Mouse (Mus musculus) liver, embryonic 12.5 days (tissue): Measurements from ENCODE around the gene Prickle3. TPM values are rescaled to one million over a fixed set of nuclear protein-coding genes. Genes with fewer than 3 reads are reported as not detected.

ENCODE experiments used
- ATAC-seq: fragments of 200-750 bp; cut with Nextera tagmentation; 2 replicates; pipeline ENCODE4 v1.8.0; 2017; ENCODE audit warnings: moderate number of reproducible peaks, mild to moderate bottlenecking, moderate library complexity
- H3K27ac ChIP-seq: fragments of 300-500 bp; sonication (generic); 2 replicates; pipeline ENCODE4 v1.5.1; 2016; ENCODE audit warnings: mild to moderate bottlenecking
- H3K27me3 ChIP-seq: fragments of 300-500 bp; sonication (generic); replicated peaks from 2 replicates; pipeline ENCODE4 v1.6.1; 2016; ENCODE audit warnings: mild to moderate bottlenecking, moderate library complexity
- H3K36me3 ChIP-seq: fragments of 300-500 bp; sonication (generic); 2 replicates; pipeline ENCODE4 v1.6.1; 2016; ENCODE audit warnings: mild to moderate bottlenecking, moderate library complexity
- H3K4me1 ChIP-seq: fragments of 300-500 bp; sonication (generic); 2 replicates; pipeline ENCODE4 v1.6.1; 2016
- H3K4me2 ChIP-seq: fragments of 300-500 bp; sonication (generic); 2 replicates; pipeline ENCODE4 v1.6.1; 2016; ENCODE audit warnings: mild to moderate bottlenecking, moderate library complexity
- H3K4me3 ChIP-seq: fragments of 300-500 bp; sonication (generic); 2 replicates; pipeline ENCODE4 v1.5.1; 2016; ENCODE audit warnings: mild to moderate bottlenecking, moderate library complexity
- H3K9ac ChIP-seq: fragments of 300-500 bp; sonication (generic); 2 replicates; pipeline ENCODE4 v1.6.1; 2016; ENCODE audit warnings: mild to moderate bottlenecking, moderate library complexity
- H3K9me3 ChIP-seq: fragments of 300-500 bp; sonication (generic); replicated peaks from 2 replicates; pipeline ENCODE4 v1.6.1; 2016; ENCODE audit warnings: mild to moderate bottlenecking, moderate library complexity
- WGBS: fragments of 180-500 bp; shearing (Covaris S2); methylation state at CpG from one replicate; pipeline ENCODE4 v1.1.7; 2016; ENCODE audit not compliant: insufficient replicate concordance; 5-methylcytosine and 5-hydroxymethylcytosine counted together
- polyA plus RNA-seq: library from polyadenylated mRNA; unstranded; fragments of >200 nt; fragmentation: Nextera tagmentation; extraction: Ambion mirVana; gene quantifications from 2 replicates; pipeline ENCODE4 v1.2.1, GENCODE M21; 2016

Prickle3 gene
- polyA plus RNA-seq, 1 experiment from 2014 or later = 1.3 TPM

DNA sequence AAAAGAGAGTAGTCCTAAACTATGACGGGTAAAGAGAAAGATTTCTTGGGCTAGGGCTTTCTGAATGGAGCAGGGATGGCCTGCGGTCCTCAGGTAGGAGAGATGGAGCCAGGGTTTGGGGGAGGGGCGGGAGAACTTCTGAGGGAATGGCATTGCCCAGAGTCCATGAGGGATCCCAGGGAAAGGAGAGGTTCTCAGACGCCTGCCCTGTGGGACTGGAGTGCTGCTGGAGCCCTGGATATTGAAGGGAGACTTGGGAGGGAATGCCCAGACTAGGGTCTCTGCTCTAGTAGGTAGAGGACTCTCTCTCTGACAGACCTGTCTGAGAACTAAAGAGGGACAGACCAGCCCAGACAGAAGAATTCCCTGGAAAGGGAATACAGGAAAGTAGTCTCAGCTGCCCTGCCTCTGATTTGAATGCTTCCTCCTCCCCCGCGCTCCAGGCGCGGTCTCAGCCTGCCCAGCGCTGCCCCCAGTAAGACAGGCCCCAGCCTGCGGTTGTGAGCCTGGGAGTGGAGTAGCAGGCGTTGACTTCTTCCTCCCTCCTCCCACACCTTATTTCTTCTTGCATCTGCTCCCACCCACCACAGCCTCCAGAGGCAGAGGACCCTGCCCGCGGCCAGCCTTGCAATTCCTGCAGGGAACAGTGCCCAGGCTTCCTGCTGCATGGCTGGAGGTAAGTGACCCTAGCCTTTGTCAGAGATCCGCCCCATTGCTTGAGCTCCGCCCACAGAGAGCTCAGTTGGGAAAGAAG lies 1.1 kb downstream of the Prickle3 start:
- H3K27me3 ChIP-seq = no peaks in the 10 kb centered on the region
- no peak overlapping the region for H3K27ac ChIP-seq
- H3K4me3 ChIP-seq = peak overlapping the region; percentile 54
- H3K36me3 ChIP-seq = no peaks in the 10 kb centered on the region
- 0 out of 2 replicates have a peak, but pooled peaks have one; percentile 27 for ATAC-seq
- WGBS = 19% methylated on average over 15 of the region's 15 CpGs
- H3K4me2 ChIP-seq = peak overlapping the region; percentile 67
- peaks cover 12% of the 10 kb centered on the region; the same call in 1 of the 2 replicates for H3K4me1 ChIP-seq
- no peaks in the 10 kb centered on the region for H3K9me3 ChIP-seq
- H3K9ac ChIP-seq = no peak overlapping the region

DNA sequence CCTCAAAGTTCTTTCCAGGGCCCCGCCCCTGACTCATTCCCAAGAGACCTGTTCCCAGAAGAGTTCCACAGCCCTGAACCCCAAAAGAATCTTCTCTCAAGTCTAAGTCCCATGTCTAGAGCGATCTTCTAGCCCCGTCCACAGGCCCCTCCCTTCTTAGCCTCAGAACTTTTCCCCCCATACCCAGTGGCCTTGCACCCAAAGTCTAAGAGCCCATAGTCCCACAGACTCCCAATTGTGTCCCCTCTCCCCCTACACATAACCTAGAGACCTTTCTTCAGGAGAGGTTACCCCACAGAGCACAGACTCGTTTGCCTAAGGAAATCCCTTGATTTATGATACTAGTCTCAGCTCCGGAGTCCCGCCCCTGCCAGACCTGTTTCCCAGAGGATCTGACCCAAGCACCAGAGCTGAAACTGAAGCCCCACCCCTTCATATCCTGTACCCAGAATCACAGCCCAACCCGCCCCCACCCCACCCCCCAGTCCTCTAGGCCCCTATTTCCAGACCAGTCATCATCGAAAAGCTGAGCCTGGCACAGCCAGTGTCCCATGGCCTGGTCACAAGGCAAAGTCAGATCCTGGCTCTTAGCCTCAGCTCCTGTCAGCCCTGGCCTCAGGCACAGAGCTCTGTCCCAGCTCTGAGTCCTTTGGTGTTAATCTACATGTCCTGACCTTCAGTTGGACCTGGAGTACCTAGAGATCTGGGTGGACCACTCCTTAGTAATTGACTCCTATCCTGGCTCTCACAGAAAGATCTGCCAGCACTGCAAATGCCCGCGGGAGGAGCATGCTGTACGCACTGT lies 1.9 kb downstream of the Prickle3 start:
- Histone ChIP-seq H3K27me3 (no peaks in the 10 kb centered on the region), H3K27ac (no peak overlapping the region), H3K9me3 (no peaks in the 10 kb centered on the region), H3K4me2 (peak overlapping the region; percentile 67; the same call in 1 of the 2 replicates), H3K4me1 (peaks cover 12% of the 10 kb centered on the region; the same call in 1 of the 2 replicates), H3K4me3 (no peak overlapping the region; the same call in 1 of the 2 replicates), H3K9ac (no peak overlapping the region), H3K36me3 (0 out of 2 replicates have a peak, but pooled peaks cover 2% of the 10 kb centered on the region)
- ATAC-seq = no peak
- WGBS = 66% methylated on average over 11 of the region's 11 CpGs

DNA sequence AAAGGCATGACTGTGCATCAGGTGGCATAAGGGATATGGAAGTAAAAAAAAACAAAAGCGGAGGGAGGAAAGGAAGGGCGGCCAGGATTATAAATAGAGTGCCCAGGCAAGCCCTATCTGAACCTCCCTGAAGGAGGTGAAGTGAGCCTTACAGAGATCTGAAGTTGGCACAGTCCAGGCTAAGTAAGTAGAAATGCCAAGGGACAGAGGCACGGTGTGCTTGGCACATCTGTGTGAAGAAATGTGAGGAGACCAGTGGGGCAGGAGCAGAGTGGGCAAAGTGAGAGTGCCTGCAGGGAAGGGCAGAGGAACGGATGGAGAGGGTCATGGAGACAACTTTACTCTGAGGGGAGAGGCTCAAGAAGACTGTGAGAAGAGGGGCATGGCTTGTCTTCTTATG lies 4.0 kb downstream of the Prickle3 start:
- H3K27me3 ChIP-seq = no peaks in the 10 kb centered on the region
- 0 out of 2 replicates have a peak, but pooled peaks cover 4% of the 10 kb centered on the region for H3K36me3 ChIP-seq
- no peak overlapping the region for H3K9ac ChIP-seq
- H3K4me1 ChIP-seq = peaks cover 12% of the 10 kb centered on the region; the same call in 1 of the 2 replicates
- H3K27ac ChIP-seq = no peak overlapping the region
- 69% methylated on average over 4 of the region's 4 CpGs for WGBS
- ATAC-seq = no peak
- no peak overlapping the region for H3K4me3 ChIP-seq
- H3K4me2 ChIP-seq = no peak overlapping the region
- no peaks in the 10 kb centered on the region for H3K9me3 ChIP-seq

DNA sequence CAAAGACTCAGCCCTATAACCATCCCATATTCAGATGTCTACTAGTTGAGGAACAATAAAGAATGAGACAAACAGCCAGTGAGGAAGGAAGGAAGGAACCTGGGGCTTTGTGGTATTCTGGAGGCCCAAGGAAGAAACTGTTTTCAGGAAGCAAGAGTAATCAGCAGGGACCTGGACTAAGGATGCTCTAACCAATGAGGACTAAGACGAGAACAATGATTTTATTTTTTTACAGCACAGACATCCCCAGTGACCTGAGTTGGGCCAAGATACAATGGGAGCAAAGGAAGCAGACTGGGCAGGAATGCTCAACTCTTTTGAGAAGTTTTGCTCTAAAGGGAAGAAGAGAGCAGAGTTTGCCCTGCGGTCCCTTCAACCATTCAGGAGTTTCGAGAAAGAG lies 5.9 kb downstream of the Prickle3 start:
- H3K4me1 ChIP-seq = peaks cover 6% of the 10 kb centered on the region; the same call in 1 of the 2 replicates
- no peak overlapping the region for H3K27ac ChIP-seq
- H3K4me3 ChIP-seq = no peak overlapping the region
- no peaks in the 10 kb centered on the region for H3K9me3 ChIP-seq
- 51% methylated on average over 3 of the region's 3 CpGs for WGBS
- H3K9ac ChIP-seq = no peak overlapping the region
- H3K36me3 ChIP-seq = peaks cover 9% of the 10 kb centered on the region
- H3K27me3 ChIP-seq = no peaks in the 10 kb centered on the region
- no peak overlapping the region for H3K4me2 ChIP-seq
- ATAC-seq = no peak

DNA sequence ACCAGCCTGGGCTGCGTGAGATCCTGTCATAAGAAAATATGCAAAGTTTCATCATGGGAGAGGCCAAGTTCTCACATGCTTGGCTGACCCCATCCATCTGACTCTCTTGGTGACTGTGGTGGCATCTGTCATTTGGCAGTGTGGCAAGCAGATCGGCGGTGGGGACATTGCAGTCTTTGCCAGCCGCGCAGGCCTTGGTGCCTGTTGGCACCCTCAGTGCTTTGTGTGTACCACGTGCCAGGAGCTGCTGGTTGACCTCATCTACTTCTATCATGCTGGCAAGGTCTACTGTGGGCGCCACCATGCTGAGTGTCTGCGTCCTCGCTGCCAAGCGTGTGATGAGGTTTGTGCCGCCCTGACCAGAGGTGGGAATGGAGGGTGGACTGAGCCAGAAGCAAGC lies 7.7 kb downstream of the Prickle3 start:
- H3K4me2 ChIP-seq = no peak overlapping the region
- ATAC-seq = no peak
- WGBS = 86% methylated on average over 11 of the region's 11 CpGs
- no peak overlapping the region for H3K27ac ChIP-seq
- peaks cover 2% of the 10 kb centered on the region for H3K4me1 ChIP-seq
- H3K27me3 ChIP-seq = no peaks in the 10 kb centered on the region
- no peak overlapping the region for H3K9ac ChIP-seq
- no peak overlapping the region for H3K4me3 ChIP-seq
- H3K9me3 ChIP-seq = no peaks in the 10 kb centered on the region
- peaks cover 12% of the 10 kb centered on the region for H3K36me3 ChIP-seq

DNA sequence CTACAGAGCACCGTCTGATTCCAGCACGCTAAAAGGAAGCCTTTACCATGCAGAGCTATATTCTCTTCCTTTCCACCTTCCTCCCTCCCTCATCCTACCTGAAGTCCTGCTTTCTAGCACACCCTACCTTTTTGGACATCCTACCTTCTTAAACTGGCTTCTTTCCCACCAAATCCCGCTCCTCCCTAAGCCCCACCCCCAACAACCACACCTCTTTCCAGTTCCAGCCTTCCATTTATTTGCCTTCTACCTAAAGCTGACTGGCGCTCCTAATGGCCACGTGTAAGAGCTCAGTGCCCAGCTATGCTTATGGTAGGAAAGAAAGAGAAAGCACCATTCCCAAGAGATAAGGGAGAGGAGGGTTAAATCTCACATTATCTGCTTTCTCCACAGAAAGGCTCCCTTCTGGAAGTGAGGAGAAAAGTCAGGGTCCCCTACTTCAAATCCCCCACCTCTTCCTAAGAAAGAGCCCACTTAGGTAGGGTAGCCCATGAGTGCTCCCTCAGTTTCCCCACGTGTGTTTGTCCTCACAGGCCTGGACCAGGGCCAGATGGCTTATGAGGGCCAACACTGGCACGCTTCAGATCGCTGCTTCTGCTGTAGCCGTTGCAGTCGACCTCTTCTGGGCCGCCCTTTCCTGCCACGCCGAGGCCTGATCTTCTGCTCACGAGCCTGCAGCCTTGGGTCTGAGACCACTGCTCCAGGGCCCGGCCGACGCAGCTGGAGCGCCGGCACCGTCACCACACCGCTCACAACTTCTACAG lies 8.9 kb downstream of the Prickle3 start:
- peaks cover 12% of the 10 kb centered on the region for H3K36me3 ChIP-seq
- WGBS = 69% methylated on average over 21 of the region's 21 CpGs
- H3K27me3 ChIP-seq = no peaks in the 10 kb centered on the region
- H3K9me3 ChIP-seq = no peaks in the 10 kb centered on the region
- no peak overlapping the region for H3K27ac ChIP-seq
- H3K4me3 ChIP-seq = no peak overlapping the region
- H3K4me2 ChIP-seq = no peak overlapping the region
- no peak for ATAC-seq
- no peak overlapping the region for H3K9ac ChIP-seq
- H3K4me1 ChIP-seq = peaks cover 13% of the 10 kb centered on the region

DNA sequence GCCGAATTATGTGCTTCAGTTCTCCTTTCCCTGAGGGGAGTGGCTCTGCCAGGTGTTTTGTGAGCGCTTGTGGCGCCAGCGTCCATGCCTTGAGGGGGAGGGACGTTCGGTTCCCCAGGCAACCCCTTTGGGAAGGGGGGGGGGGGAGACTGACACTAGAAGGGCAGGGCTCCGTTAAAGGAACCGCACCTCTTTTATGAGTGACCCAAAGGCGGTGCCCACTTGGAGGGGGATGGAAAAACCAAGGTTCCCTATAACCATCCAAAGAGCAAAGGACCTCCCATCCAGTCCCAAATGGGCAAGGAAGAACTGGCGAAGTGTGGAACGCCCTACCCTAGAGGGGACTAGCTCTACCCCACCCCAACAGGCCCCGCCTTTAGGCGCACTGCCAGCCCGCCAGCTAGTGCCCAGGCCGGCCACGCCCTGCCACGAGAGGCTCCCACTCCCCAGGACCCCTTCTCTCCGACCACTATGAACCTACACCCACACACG lies 13.4 kb downstream of the Prickle3 start:
- Histone ChIP-seq H3K9ac (peak overlapping the region; percentile 53), H3K4me2 (peak overlapping the region; percentile 74), H3K36me3 (peaks cover 7% of the 10 kb centered on the region), H3K4me1 (peaks cover 28% of the 10 kb centered on the region), H3K4me3 (peak overlapping the region; percentile 55), H3K27me3 (no peaks in the 10 kb centered on the region), H3K27ac (no peak overlapping the region), H3K9me3 (no peaks in the 10 kb centered on the region)
- peak; percentile 71 for ATAC-seq
- 18% methylated on average over 17 of the region's 19 CpGs for WGBS

DNA sequence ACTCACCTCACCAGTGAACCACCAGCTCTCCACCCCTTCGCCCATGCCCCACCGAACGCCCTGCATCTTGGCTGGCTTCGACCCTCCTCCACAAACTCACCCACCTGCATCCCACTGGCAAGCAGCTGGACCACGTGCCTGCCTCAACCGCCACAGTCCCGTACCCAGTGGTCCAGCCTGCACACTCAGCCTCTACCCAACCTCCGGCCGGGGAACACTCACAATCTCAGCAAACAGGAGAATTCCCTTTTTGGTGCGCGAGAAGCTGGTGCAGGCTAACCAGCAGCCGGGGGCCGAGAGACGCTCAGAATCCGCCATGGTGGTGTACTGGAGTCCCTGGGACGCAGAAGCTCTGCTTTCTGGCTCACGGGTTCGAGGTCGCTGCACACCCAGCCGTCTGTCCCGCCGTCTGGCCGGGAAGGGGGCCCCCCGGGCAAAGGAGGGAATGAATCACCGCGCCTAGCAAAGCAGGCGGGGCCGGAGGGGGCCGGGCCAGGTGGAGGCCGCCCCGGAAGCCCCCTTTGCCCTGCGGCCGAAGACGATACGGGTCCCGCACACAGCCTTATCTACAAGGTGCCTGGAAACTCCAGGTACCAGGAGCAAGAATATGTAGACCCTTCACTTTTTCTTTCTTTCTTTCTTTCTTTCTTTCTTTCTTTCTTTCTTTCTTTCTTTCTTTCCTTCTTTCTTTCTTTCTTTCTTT lies 14.0 kb downstream of the Prickle3 start, which contains the start of gene Plp2:
TSS of gene Plp2 (minus strand) at position 470 of the 703 bp plus-strand sequence.
- Histone ChIP-seq H3K9ac (peak within 1 kb of the TSS; percentile 53), H3K36me3 (peaks cover 7% of the 10 kb centered on the region), H3K4me3 (peak within 1 kb of the TSS; percentile 55), H3K4me1 (peaks cover 28% of the 10 kb centered on the region), H3K27me3 (no peaks in the 10 kb centered on the region), H3K9me3 (no peaks in the 10 kb centered on the region), H3K27ac (0 out of 2 replicates have a peak within 1 kb of the TSS, but pooled peaks have one; percentile 6), H3K4me2 (peak within 1 kb of the TSS; percentile 74)
- 10% methylated on average over 33 of the region's 36 CpGs for WGBS
- ATAC-seq = peak; percentile 35

DNA sequence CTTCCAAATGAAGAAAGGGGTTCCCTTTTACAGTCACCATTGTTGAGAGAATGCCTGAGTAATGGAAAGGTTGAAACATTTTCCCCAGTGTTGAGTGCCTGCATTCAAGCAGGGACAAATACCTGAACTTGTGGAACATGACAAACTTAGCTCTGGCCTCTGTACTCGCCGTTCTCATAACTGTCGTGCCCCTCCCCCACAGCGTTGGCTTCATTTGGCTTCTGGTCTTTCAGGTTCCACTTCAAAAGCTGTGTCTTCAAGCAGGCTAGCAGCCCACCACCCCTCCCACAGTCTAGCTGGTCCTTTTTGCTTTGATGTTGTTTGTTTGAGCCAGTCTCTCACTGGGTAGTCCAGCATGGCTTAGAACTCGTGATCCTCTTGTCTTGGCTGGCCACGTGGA lies 15.7 kb downstream of the Prickle3 start:
- 30% methylated on average over 6 of the region's 6 CpGs for WGBS
- H3K27me3 ChIP-seq = no peaks in the 10 kb centered on the region
- H3K27ac ChIP-seq = no peak overlapping the region
- 0 out of 2 replicates have a peak, but pooled peaks cover 3% of the 10 kb centered on the region for H3K36me3 ChIP-seq
- H3K9me3 ChIP-seq = no peaks in the 10 kb centered on the region
- H3K4me3 ChIP-seq = no peak overlapping the region
- H3K9ac ChIP-seq = no peak overlapping the region
- no peak for ATAC-seq
- H3K4me1 ChIP-seq = peaks cover 28% of the 10 kb centered on the region
- no peak overlapping the region for H3K4me2 ChIP-seq

DNA sequence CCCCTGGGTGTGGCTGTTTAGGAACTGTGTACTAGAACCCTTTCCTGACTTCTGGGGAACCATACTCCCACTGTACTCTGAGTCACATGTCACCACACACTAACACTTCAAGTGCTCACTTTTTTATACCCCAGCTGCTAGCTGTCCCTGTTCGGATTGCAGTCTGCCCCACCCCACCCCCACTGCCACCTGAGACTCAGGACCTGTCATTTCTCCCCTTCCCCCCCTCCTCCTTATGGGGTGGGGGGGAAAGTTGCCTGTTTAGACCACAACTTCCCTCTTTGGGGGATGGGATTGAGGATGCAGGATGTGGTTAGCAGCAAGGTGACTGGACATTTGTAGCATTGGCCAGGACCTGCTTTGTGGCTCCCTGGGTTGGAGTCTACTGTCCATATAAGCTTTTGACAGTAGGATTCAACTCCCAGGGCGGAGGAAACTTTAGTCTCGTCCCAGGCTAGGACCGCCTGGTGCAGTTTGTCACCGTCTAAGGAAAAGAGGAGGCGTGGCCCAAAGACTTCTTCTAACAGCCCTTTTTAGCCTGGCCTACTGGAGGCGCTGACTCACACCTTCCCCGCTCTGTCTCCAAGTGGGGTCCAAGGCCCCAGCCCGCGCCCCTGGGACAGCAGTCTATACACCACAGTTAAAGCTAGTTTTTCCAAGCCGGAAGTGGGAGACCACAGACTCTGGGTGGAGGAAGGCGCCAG lies 16.7 kb downstream of the Prickle3 start:
- H3K27me3 ChIP-seq = no peaks in the 10 kb centered on the region
- ATAC-seq = peak; percentile 44; the same call in 1 of the 2 replicates
- peak overlapping the region; percentile 41 for H3K4me3 ChIP-seq
- no peaks in the 10 kb centered on the region for H3K9me3 ChIP-seq
- H3K36me3 ChIP-seq = 0 out of 2 replicates have a peak, but pooled peaks cover 1% of the 10 kb centered on the region
- H3K9ac ChIP-seq = peak overlapping the region; percentile 50; the same call in 1 of the 2 replicates
- H3K27ac ChIP-seq = peak overlapping the region; percentile 12; the same call in 1 of the 2 replicates
- WGBS = 25% methylated on average over 12 of the region's 12 CpGs
- H3K4me1 ChIP-seq = peaks cover 28% of the 10 kb centered on the region
- peak overlapping the region; percentile 67 for H3K4me2 ChIP-seq
